Comparison of ENCODE assay signal across 8 mouse cellular contexts in genomic region chr19:45056364-45056763, GRCm38 (mm10). TPM values are rescaled to one million over a fixed set of nuclear protein-coding genes. Genes with fewer than 3 reads are reported as not detected.
DNase-seq lines count a peak whose midpoint lies in the region; ATAC-seq lines count a peak whose summit lies in the region.

No protein-coding gene starts in this region.

- no peaks in the 10 kb centered on the region for H3K9me3 ChIP-seq in midbrain, embryonic 12.5 days

- H3K27me3 ChIP-seq in midbrain, embryonic 12.5 days = no peaks in the 10 kb centered on the region

- peak; percentile 45; the same call in 1 of the 2 replicates for ATAC-seq in frontal cortex, adult (ENCODE audit: low TSS enrichment)
- peak; percentile 16 for ATAC-seq in inflammation-experienced regulatory T-cells, adult 6 months
- no peak for ATAC-seq in midbrain, embryonic 12.5 days (ENCODE audit: low FRiP score, low read depth)

- no peak overlapping the region for H3K4me3 ChIP-seq in midbrain, embryonic 12.5 days

- peaks cover 20% of the 10 kb centered on the region; the same call in 1 of the 2 replicates for H3K36me3 ChIP-seq in midbrain, embryonic 12.5 days

- no peak overlapping the region for H3K4me2 ChIP-seq in midbrain, embryonic 12.5 days (replicated peaks)

- no peak overlapping the region for H3K9ac ChIP-seq in midbrain, embryonic 12.5 days (replicated peaks)

- peak overlapping the region; percentile 49; the same call in 1 of the 2 replicates for H3K27ac ChIP-seq in midbrain, embryonic 12.5 days (replicated peaks)

- WGBS in midbrain, embryonic 12.5 days = 53% methylated on average over 4 of the region's 4 CpGs

- DNase-seq in frontal cortex, postnatal 36 days (ENCODE audit: low spot score in 2 of 2) = no peak
- peak; percentile 67 for DNase-seq in CD4-positive, CD25-positive, alpha-beta regulatory T cell, adult 2 months (ENCODE audit: low read depth, low spot score)
- peak; percentile 87 for DNase-seq in brain, adult 2 months (ENCODE audit: low read depth, low spot score)
- no peak for DNase-seq in frontal cortex, postnatal 14 days (ENCODE audit: low spot score in 2 of 2)
- DNase-seq in left cerebral cortex, adult 11 months (ENCODE audit: low spot score) = no peak

- peaks cover 24% of the 10 kb centered on the region for H3K4me1 ChIP-seq in midbrain, embryonic 12.5 days

RNA-seq across cellular contexts. Expression of gene Sfxn3, which starts 9.1 kb away (rescaled TPM):
- polyA plus RNA-seq in inflammation-experienced regulatory T-cells, adult 6 months (2017; shearing (Covaris generic)) = 10 to 100 TPM; 61.5 to 97.7 (median 97.5) TPM
- polyA plus RNA-seq in midbrain, embryonic 12.5 days (2016; fragmentation: Nextera tagmentation; extraction: Ambion mirVana) = 32.1 and 32.6 TPM in 2 replicates

RNA-seq across cellular contexts. Expression of gene Pdzd7, which starts 10.8 kb away (rescaled TPM):
- not detected for polyA plus RNA-seq in inflammation-experienced regulatory T-cells, adult 6 months (2017; shearing (Covaris generic))
- 0.46 and 0.84 TPM in 2 replicates for polyA plus RNA-seq in midbrain, embryonic 12.5 days (2016; fragmentation: Nextera tagmentation; extraction: Ambion mirVana)

RNA-seq across cellular contexts. Expression of gene Kazald1, which starts 18.7 kb away (rescaled TPM):
- polyA plus RNA-seq in inflammation-experienced regulatory T-cells, adult 6 months (2017; shearing (Covaris generic)) = 1 to 10 TPM in 1 of 3 experiments, under 1 TPM in 2; 0.21 to 1.0 (median 0.56) TPM
- polyA plus RNA-seq in midbrain, embryonic 12.5 days (2016; fragmentation: Nextera tagmentation; extraction: Ambion mirVana) = 0.71 and 0.97 TPM in 2 replicates

RNA-seq across cellular contexts. Expression of gene Lzts2, which starts 42.1 kb away (rescaled TPM):
- polyA plus RNA-seq in inflammation-experienced regulatory T-cells, adult 6 months (2017; shearing (Covaris generic)) = 1 to 10 TPM in 1 of 3 experiments, under 1 TPM in 1, not detected in 1; 0.99 to 1.1 TPM
- polyA plus RNA-seq in midbrain, embryonic 12.5 days (2016; fragmentation: Nextera tagmentation; extraction: Ambion mirVana) = 69.5 and 70.3 TPM in 2 replicates

RNA-seq across cellular contexts. Expression of gene Mrpl43, which starts 50.1 kb away (rescaled TPM):
- 10 to 100 TPM; 51.6 to 65.3 (median 55.9) TPM for polyA plus RNA-seq in inflammation-experienced regulatory T-cells, adult 6 months (2017; shearing (Covaris generic))
- polyA plus RNA-seq in midbrain, embryonic 12.5 days (2016; fragmentation: Nextera tagmentation; extraction: Ambion mirVana) = 70.3 and 78.7 TPM in 2 replicates

Comparison
In these comparisons a context has a peak if more than half of its experiments do, and no peak if none do; other contexts are left out.
1. DNase-seq: peak in CD4-positive, CD25-positive, alpha-beta regulatory T cell, adult 2 months (single experiment) and brain, adult 2 months (single experiment); none in frontal cortex, postnatal 36 days (0 of 2), frontal cortex, postnatal 14 days (0 of 2) and left cerebral cortex, adult 11 months (single experiment).